Mouse (Mus musculus) heart, adult 2 months (tissue): ENCODE results near the gene Jmy. TPM values are rescaled to one million over a fixed set of nuclear protein-coding genes. Genes with fewer than 3 reads are reported as not detected.

Experiments
- DNase-seq, 2 experiments: peaks; one replicate each; pipeline ENCODE4 v3.0.0; 2021
- H3K27ac ChIP-seq: fragments of 200-600 bp; 2 replicates; pipeline ENCODE4 v1.8.1; 2022
- H3K27me3 ChIP-seq: fragments of 200-500 bp; 2 replicates; pipeline ENCODE4 v1.6.1; 2012; ENCODE audit warnings: mild to moderate bottlenecking, low read length, inconsistent platforms, mixed read lengths; ENCODE audit not compliant: control insufficient read depth, insufficient read depth
- H3K36me3 ChIP-seq: fragments of 200-500 bp; 2 replicates; pipeline ENCODE4 v1.6.1; 2012; ENCODE audit warnings: low read length, inconsistent platforms; ENCODE audit not compliant: control insufficient read depth, insufficient read depth
- H3K4me1 ChIP-seq: fragments of 200-500 bp; 2 replicates; pipeline ENCODE4 v1.6.1; 2011; ENCODE audit warnings: low read length; ENCODE audit not compliant: control insufficient read depth, insufficient read depth
- H3K4me3 ChIP-seq: fragments of 200-600 bp; 2 replicates; pipeline ENCODE4 v1.8.1; 2022
- H3K79me2 ChIP-seq: fragments of 200-500 bp; replicated peaks from 2 replicates; pipeline ENCODE4 v1.6.1; 2012; ENCODE audit warnings: mild to moderate bottlenecking, inconsistent platforms, low read length, moderate library complexity, mixed read lengths; ENCODE audit not compliant: control insufficient read depth, insufficient read depth
- H3K9ac ChIP-seq: fragments of 200-500 bp; 2 replicates; pipeline ENCODE4 v1.6.1; 2012; ENCODE audit warnings: low read depth, mild to moderate bottlenecking, control low read depth, inconsistent platforms, low read length, mixed read lengths
- CTCF ChIP-seq: fragments of 200-600 bp; IDR thresholded peaks from 2 replicates; pipeline ENCODE4 v1.8.1; 2022; ENCODE audit warnings: antibody characterized with exemption, mild to moderate bottlenecking, moderate library complexity
- EP300 ChIP-seq: fragments of 200-500 bp; IDR thresholded peaks from 2 replicates; pipeline ENCODE4 v1.6.1; 2011; ENCODE audit warnings: low read depth, low read length, control low read depth; ENCODE audit not compliant: insufficient read depth
- POLR2A ChIP-seq: fragments of 200-500 bp; IDR thresholded peaks from 2 replicates; pipeline ENCODE4 v1.6.1; 2011; ENCODE audit warnings: mild to moderate bottlenecking, low read depth, low read length, control low read depth; ENCODE audit not compliant: insufficient read depth
- WGBS: fragments of 180-500 bp; shearing (Covaris S2); methylation state at CpG from one replicate; pipeline ENCODE4 v1.1.7; 2018; 5-methylcytosine and 5-hydroxymethylcytosine counted together
- intact Hi-C: fragments of 180-260 bp; cut with DNase I; formaldehyde crosslinking; loops from one replicate; pipeline ENCODE4 v1.15.1; 2025
- polyA plus RNA-seq: library from polyadenylated mRNA; depleted of rRNA; stranded (reverse); fragments of >200 nt; gene quantifications from 2 replicates; pipeline ENCODE4 v1.2.3, GENCODE M21; 2012
- total RNA-seq, 2 experiments: library from RNA; stranded (reverse); gene quantifications; 2 replicates each; pipeline ENCODE4 v1.2.3; 2021

The Jmy gene
- total and polyA plus RNA-seq, 3 experiments, result 6.4 to 50.7 (median 41.0) TPM

GRCm38 (mm10) chr13:93453275-93453674 is 46.3 kb downstream of the Jmy start:
- TF ChIP-seq POLR2A (no peak), EP300 (no peak), CTCF (no peak)
- Histone ChIP-seq H3K4me3 (no peak overlapping the region), H3K36me3 (peaks cover 9% of the 10 kb centered on the region), H3K27ac (no peak overlapping the region), H3K27me3 (no peaks in the 10 kb centered on the region), H3K9ac (no peak overlapping the region), H3K79me2 (no peaks in the 10 kb centered on the region; the same call in 1 of the 2 replicates), H3K4me1 (no peaks in the 10 kb centered on the region)
- WGBS, result 93% methylated on average over 6 of the region's 6 CpGs
- intact Hi-C loops, result no loop called here
- no peak for DNase-seq

DNA sequence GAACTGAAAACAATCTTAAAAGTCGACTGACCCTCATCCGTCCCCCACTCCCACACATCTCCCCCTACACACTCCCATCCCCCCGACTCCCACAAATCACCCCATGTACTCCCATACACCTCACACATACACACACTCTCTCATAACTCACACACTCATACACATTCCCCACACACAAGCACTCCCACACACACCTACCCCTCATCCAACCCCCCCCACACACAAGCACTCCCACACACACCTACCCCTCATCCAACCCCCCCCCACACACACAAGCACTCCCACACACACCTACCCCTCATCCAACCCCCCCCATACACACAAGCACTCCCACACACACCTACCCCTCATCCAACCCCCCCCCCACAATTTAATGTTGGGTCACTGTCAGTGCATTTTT is 59.4 kb downstream of the Jmy start:
- no peaks in the 10 kb centered on the region for H3K79me2 ChIP-seq
- no peak overlapping the region for H3K27ac ChIP-seq
- no peak overlapping the region for H3K9ac ChIP-seq
- H3K27me3 ChIP-seq, result no peaks in the 10 kb centered on the region
- DNase-seq, result no peak
- H3K4me3 ChIP-seq, result no peak overlapping the region
- H3K36me3 ChIP-seq, result peaks cover 11% of the 10 kb centered on the region
- TF ChIP-seq POLR2A, result no peak
- TF ChIP-seq EP300, result no peak
- no peak for TF ChIP-seq CTCF
- intact Hi-C loops, result loop anchor here (10.0 kb wide), 1 partner anchor 175 kb away; no protein-coding TSS in a partner anchor
- no peaks in the 10 kb centered on the region for H3K4me1 ChIP-seq
- 90% methylated on average over 3 of the region's 3 CpGs for WGBS

- no peak for DNase-seq
- WGBS, result 95% methylated on average over 1 of the region's 1 CpGs
- Histone ChIP-seq H3K79me2 (no peaks in the 10 kb centered on the region), H3K4me1 (no peaks in the 10 kb centered on the region), H3K4me3 (no peak overlapping the region), H3K36me3 (peaks cover 7% of the 10 kb centered on the region), H3K9ac (no peak overlapping the region), H3K27ac (no peak overlapping the region), H3K27me3 (no peaks in the 10 kb centered on the region)
- intact Hi-C loops, result no loop called here
- TF ChIP-seq EP300 (no peak), POLR2A (no peak), CTCF (no peak)
Measured at GRCm38 (mm10) chr13:93429205-93429604, 70.4 kb downstream of the Jmy start.

GRCm38 (mm10) chr13:93427920-93428876 is 71.4 kb downstream of the Jmy start:
- no peak overlapping the region for H3K4me3 ChIP-seq
- 67% methylated on average over 5 of the region's 5 CpGs for WGBS
- H3K9ac ChIP-seq, result no peak overlapping the region
- no peak for DNase-seq
- TF ChIP-seq CTCF, result no peak
- no peak for TF ChIP-seq EP300
- TF ChIP-seq POLR2A, result no peak
- peaks cover 5% of the 10 kb centered on the region for H3K36me3 ChIP-seq
- intact Hi-C loops, result no loop called here
- H3K27me3 ChIP-seq, result no peaks in the 10 kb centered on the region
- no peaks in the 10 kb centered on the region for H3K79me2 ChIP-seq
- H3K27ac ChIP-seq, result no peak overlapping the region
- no peaks in the 10 kb centered on the region for H3K4me1 ChIP-seq

GRCm38 (mm10) chr13:93423224-93423623 is 76.4 kb downstream of the Jmy start:
- 93% methylated on average over 2 of the region's 2 CpGs for WGBS
- H3K4me1 ChIP-seq, result no peaks in the 10 kb centered on the region
- no peaks in the 10 kb centered on the region for H3K36me3 ChIP-seq
- no peak overlapping the region for H3K27ac ChIP-seq
- no peak overlapping the region for H3K9ac ChIP-seq
- intact Hi-C loops, result no loop called here
- TF ChIP-seq EP300, result no peak
- no peak for TF ChIP-seq POLR2A
- no peak for TF ChIP-seq CTCF
- no peak for DNase-seq
- no peak overlapping the region for H3K4me3 ChIP-seq
- H3K27me3 ChIP-seq, result no peaks in the 10 kb centered on the region
- no peaks in the 10 kb centered on the region for H3K79me2 ChIP-seq

DNA sequence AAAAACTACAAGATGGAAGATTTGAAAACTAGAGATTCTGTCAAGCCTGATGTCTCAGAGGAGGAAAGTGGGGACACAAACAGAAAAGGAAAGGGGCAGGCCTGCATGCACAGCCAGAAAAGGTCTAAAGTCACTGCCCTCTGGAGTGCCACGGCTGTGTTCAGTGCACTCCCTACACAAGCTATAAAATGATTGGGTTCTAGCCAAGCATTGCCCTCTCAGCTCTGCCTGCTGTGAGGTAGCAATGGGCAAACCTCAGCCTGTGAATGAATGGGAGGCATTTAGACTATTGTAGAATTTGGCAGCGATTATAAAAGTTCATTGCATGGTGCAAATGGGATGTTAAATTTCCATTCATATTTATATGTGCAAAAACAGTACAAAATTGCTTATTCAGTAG is 79.8 kb downstream of the Jmy start:
- 76% methylated on average over 2 of the region's 2 CpGs for WGBS
- intact Hi-C loops, result no loop called here
- H3K9ac ChIP-seq, result no peak overlapping the region
- DNase-seq, result no peak
- H3K4me1 ChIP-seq, result no peaks in the 10 kb centered on the region
- no peaks in the 10 kb centered on the region for H3K36me3 ChIP-seq
- TF ChIP-seq POLR2A, result no peak
- TF ChIP-seq EP300, result no peak
- no peak for TF ChIP-seq CTCF
- H3K79me2 ChIP-seq, result no peaks in the 10 kb centered on the region
- H3K27me3 ChIP-seq, result no peaks in the 10 kb centered on the region
- H3K4me3 ChIP-seq, result no peak overlapping the region
- no peak overlapping the region for H3K27ac ChIP-seq
